Comparison of ENCODE assay signal across 9 mouse cellular contexts in genomic region chr1:191662178-191662898, GRCm38 (mm10). TPM values are rescaled to one million over a fixed set of nuclear protein-coding genes. Genes with fewer than 3 reads are reported as not detected.
DNase-seq lines count a peak whose midpoint lies in the region; ATAC-seq and TF ChIP-seq lines count a peak whose summit lies in the region.
"Had no signal": no experiment of that assay in that cellular context is flagged by ENCODE, and none has a peak within 500 bp of the region (broad histone marks: within the 10 kb centered on the region; RNA-seq: fewer than 3 reads in every experiment).

No protein-coding gene starts in this region.

- H3K27me3 ChIP-seq in heart, embryonic 12.5 days (replicated peaks): no peaks in the 10 kb centered on the region
- no peaks in the 10 kb centered on the region for H3K27me3 ChIP-seq in lung, postnatal 0 days (replicated peaks; ENCODE audit: insufficient read depth, low read length)
- no peaks in the 10 kb centered on the region for H3K27me3 ChIP-seq in midbrain, embryonic 10.5 days (ENCODE audit: low read depth, poor library complexity, severe bottlenecking)

- H3K4me1 ChIP-seq in heart, embryonic 12.5 days (replicated peaks): 0 out of 2 replicates have a peak, but pooled peaks cover 9% of the 10 kb centered on the region
- H3K4me1 ChIP-seq in lung, postnatal 0 days (ENCODE audit: insufficient read depth, low read depth, low read length): no peaks in the 10 kb centered on the region
- no peaks in the 10 kb centered on the region for H3K4me1 ChIP-seq in midbrain, embryonic 10.5 days

- no peak for TF ChIP-seq EP300 in lung, postnatal 0 days (IDR thresholded peaks at IDR 0.05)

- H3K9ac ChIP-seq in heart, embryonic 12.5 days: no peak overlapping the region
- H3K9ac ChIP-seq in lung, postnatal 0 days (replicated peaks; ENCODE audit: low read depth): no peak overlapping the region

- H3K4me3 ChIP-seq in heart, embryonic 12.5 days: no peak overlapping the region
- H3K4me3 ChIP-seq in lung, postnatal 0 days (ENCODE audit: low read depth, low read length): no peak overlapping the region
- no peak overlapping the region for H3K4me3 ChIP-seq in midbrain, embryonic 10.5 days

- no peak for TF ChIP-seq CTCF in lung, postnatal 0 days (IDR thresholded peaks at IDR 0.05)

- H3K9me3 ChIP-seq in heart, embryonic 12.5 days (replicated peaks): no peaks in the 10 kb centered on the region
- H3K9me3 ChIP-seq in lung, postnatal 0 days (ENCODE audit: low read length): no peaks in the 10 kb centered on the region
- no peaks in the 10 kb centered on the region for H3K9me3 ChIP-seq in midbrain, embryonic 10.5 days (replicated peaks)
- H3K9me3 ChIP-seq: G1E had no signal

- ATAC-seq in heart, embryonic 12.5 days (ENCODE audit: insufficient number of reproducible peaks, low FRiP score): no peak
- peak; percentile 73 for ATAC-seq in lung, postnatal 0 days

- no peak overlapping the region for H3K4me2 ChIP-seq in heart, embryonic 12.5 days
- H3K4me2 ChIP-seq in lung, postnatal 0 days (replicated peaks; ENCODE audit: low read depth, low read length): no peak overlapping the region

- peak; percentile 44 to 45 for DNase-seq in heart, adult 18-20 months
- DNase-seq in NIH3T3 (ENCODE audit: low read depth): peak; percentile 86
- DNase-seq in heart, adult 9 months (ENCODE audit: low spot score in 2 of 2): peak; percentile 12 to 41
- DNase-seq in lung, postnatal 0 days (ENCODE audit: low spot score): peak; percentile 75
- no peak for DNase-seq in midbrain, embryonic 10.5 days (ENCODE audit: low spot score)
- DNase-seq in embryo, embryonic 10 days (ENCODE audit: low spot score): no peak
- no peak for DNase-seq in cerebellum, postnatal 4 days (ENCODE audit: low spot score in 2 of 2)

- 49% methylated on average over 9 of the region's 9 CpGs for WGBS in heart, embryonic 12.5 days
- 36% methylated on average over 9 of the region's 9 CpGs for WGBS in lung, postnatal 0 days
- 87% methylated on average over 9 of the region's 9 CpGs for WGBS in midbrain, embryonic 10.5 days

- no peaks in the 10 kb centered on the region for H3K36me3 ChIP-seq in heart, embryonic 12.5 days
- H3K36me3 ChIP-seq in lung, postnatal 0 days (ENCODE audit: insufficient read depth, low read length): no peaks in the 10 kb centered on the region
- H3K36me3 ChIP-seq in midbrain, embryonic 10.5 days: no peaks in the 10 kb centered on the region
- H3K36me3 ChIP-seq: G1E had no signal

- no peak overlapping the region for H3K27ac ChIP-seq in heart, embryonic 12.5 days (ENCODE audit: poor library complexity, severe bottlenecking)
- H3K27ac ChIP-seq in lung, postnatal 0 days (ENCODE audit: low read length): no peak overlapping the region
- H3K27ac ChIP-seq in midbrain, embryonic 10.5 days (replicated peaks): no peak overlapping the region

RNA-seq across cellular contexts. Expression of gene Lpgat1, which starts 55.3 kb away (rescaled TPM):
- total RNA-seq in heart, adult 18-20 months (2021): 100 to 1,000 TPM in 1 of 2 experiments, 10 to 100 TPM in 1; 99.5 to 111 TPM
- 64.8 and 67.4 TPM in 2 replicates for polyA plus RNA-seq in heart, embryonic 12.5 days (2016; fragmentation: Nextera tagmentation; extraction: Ambion mirVana)
- polyA plus RNA-seq in lung, postnatal 0 days (2015; fragmentation: Nextera tagmentation; extraction: Ambion mirVana): 28.7 and 30.1 TPM in 2 replicates
- 18.1 and 19.0 TPM in 2 replicates for polyA plus RNA-seq in midbrain, embryonic 10.5 days (2016; fragmentation: Nextera tagmentation; extraction: Ambion mirVana)
- polyA plus RNA-seq: G1E had no signal

Comparison
In these comparisons a context has a peak if more than half of its experiments do, and no peak if none do; other contexts are left out.
1. DNase-seq: peak in heart, adult 18-20 months (2 of 2), NIH3T3 (single experiment), heart, adult 9 months (2 of 2) and lung, postnatal 0 days (single experiment); none in midbrain, embryonic 10.5 days (single experiment), embryo, embryonic 10 days (single experiment) and cerebellum, postnatal 4 days (0 of 2).